Mouse (Mus musculus) lung, postnatal 25 days (tissue): ENCODE measurements around the gene Tmem151b.

Experiments used
- DNase-seq: peaks from one replicate; pipeline ENCODE4 v3.0.0; 2022; ENCODE audit warnings: low spot score

Gene Tmem151b

GRCm38 (mm10) chr17:45545278-45545961 lies 4.1 kb downstream of the Tmem151b start:
- DNase-seq, result no peak

GRCm38 (mm10) chr17:45544873-45545277 lies 4.6 kb downstream of the Tmem151b start:
- DNase-seq, result no peak

- DNase-seq, result no peak
Observed at GRCm38 (mm10) chr17:45544001-45544872, 5.2 kb downstream of the Tmem151b start.

GRCm38 (mm10) chr17:45543115-45543514 lies 6.4 kb downstream of the Tmem151b start:
- DNase-seq, result no peak

- DNase-seq, result no peak
Observed at GRCm38 (mm10) chr17:45542705-45543104, 6.8 kb downstream of the Tmem151b start.

- no peak for DNase-seq
Observed at GRCm38 (mm10) chr17:45542129-45542528, 7.3 kb downstream of the Tmem151b start.

GRCm38 (mm10) chr17:45539664-45540063 lies 9.8 kb downstream of the Tmem151b start:
- DNase-seq, result no peak

GRCm38 (mm10) chr17:45538394-45538793 lies 11.1 kb downstream of the Tmem151b start:
- no peak for DNase-seq

- no peak for DNase-seq
Observed at GRCm38 (mm10) chr17:45536264-45536663, 13.2 kb downstream of the Tmem151b start.

- DNase-seq, result no peak
Observed at GRCm38 (mm10) chr17:45532896-45533295, 16.6 kb downstream of the Tmem151b start.

- no peak for DNase-seq
Observed at GRCm38 (mm10) chr17:45530346-45530782, 19.1 kb downstream of the Tmem151b start.

GRCm38 (mm10) chr17:45526571-45526970 lies 22.9 kb downstream of the Tmem151b start:
- no peak for DNase-seq

- no peak for DNase-seq
Observed at GRCm38 (mm10) chr17:45524961-45525360, 24.5 kb downstream of the Tmem151b start.

GRCm38 (mm10) chr17:45523263-45523662 lies 26.2 kb downstream of the Tmem151b start, which contains the start of gene Tcte1:
Gene Tcte1 (plus strand): TSS chr17:45523434.
- DNase-seq, result no peak

GRCm38 (mm10) chr17:45520136-45520535 lies 29.3 kb downstream of the Tmem151b start:
- no peak for DNase-seq

- no peak for DNase-seq
Observed at GRCm38 (mm10) chr17:45518766-45519475, 30.6 kb downstream of the Tmem151b start.

GRCm38 (mm10) chr17:45517549-45518215 lies 31.8 kb downstream of the Tmem151b start:
- DNase-seq, result no peak

GRCm38 (mm10) chr17:45517135-45517534 lies 32.3 kb downstream of the Tmem151b start:
- DNase-seq, result no peak

- peak; percentile 69 for DNase-seq
Observed at GRCm38 (mm10) chr17:45516488-45516887, 33.0 kb downstream of the Tmem151b start.

- no peak for DNase-seq
Observed at GRCm38 (mm10) chr17:45515806-45516205, 33.7 kb downstream of the Tmem151b start.

GRCm38 (mm10) chr17:45515204-45515726 lies 34.2 kb downstream of the Tmem151b start:
- no peak for DNase-seq

GRCm38 (mm10) chr17:45511757-45512156 lies 37.7 kb downstream of the Tmem151b start:
- DNase-seq, result no peak
